Mouse (Mus musculus): ENCODE results near the gene Gdpd5. TPM values are rescaled to one million over a fixed set of nuclear protein-coding genes. Genes with fewer than 3 reads are reported as not detected.

Gene Gdpd5
- polyA plus RNA-seq, 1 experiment, result 18.5 TPM

GRCm38 (mm10) chr7:99467916-99468282, 86.7 kb downstream of the Gdpd5 start:
- H3K27ac ChIP-seq (ENCODE audit: control insufficient read depth, insufficient read depth, low read length), result no peak overlapping the region
- no peaks in the 10 kb centered on the region for H3K36me3 ChIP-seq (ENCODE audit: control insufficient read depth, insufficient read depth, low read length)
- peak overlapping the region; percentile 46 for H3K4me3 ChIP-seq (ENCODE audit: control insufficient read depth, insufficient read depth, low read length)
- peaks cover 24% of the 10 kb centered on the region for H3K4me1 ChIP-seq (replicated peaks; ENCODE audit: control insufficient read depth, insufficient read depth, low read length)
- no peaks in the 10 kb centered on the region for H3K27me3 ChIP-seq (ENCODE audit: control insufficient read depth, insufficient read depth, low read length)
- 3% methylated on average over 11 of the region's 11 CpGs for WGBS
- TF ChIP-seq POLR2A (IDR thresholded peaks at IDR 0.05; ENCODE audit: control insufficient read depth, extremely low read depth, insufficient read depth, low read length, poor library complexity) (no peak), CTCF (IDR thresholded peaks at IDR 0.05; ENCODE audit: borderline replicate concordance, control insufficient read depth, extremely low read depth, insufficient read depth, low read length, poor library complexity) (no peak)
- DNase-seq, result no peak

GRCm38 (mm10) chr7:99468283-99469132, 87.3 kb downstream of the Gdpd5 start:
- no peaks in the 10 kb centered on the region for H3K27me3 ChIP-seq (ENCODE audit: control insufficient read depth, insufficient read depth, low read length)
- DNase-seq, result peak; percentile 80
- no peak overlapping the region for H3K27ac ChIP-seq (ENCODE audit: control insufficient read depth, insufficient read depth, low read length)
- H3K36me3 ChIP-seq (ENCODE audit: control insufficient read depth, insufficient read depth, low read length), result 0 out of 2 replicates have a peak, but pooled peaks cover 2% of the 10 kb centered on the region
- TF ChIP-seq POLR2A (IDR thresholded peaks at IDR 0.05; ENCODE audit: control insufficient read depth, extremely low read depth, insufficient read depth, low read length, poor library complexity), result peak; percentile 63; the same call in 1 of the 2 replicates
- TF ChIP-seq CTCF (IDR thresholded peaks at IDR 0.05; ENCODE audit: borderline replicate concordance, control insufficient read depth, extremely low read depth, insufficient read depth, low read length, poor library complexity), result peak; percentile 92
- WGBS, result 1% methylated on average over 130 of the region's 145 CpGs
- peaks cover 22% of the 10 kb centered on the region for H3K4me1 ChIP-seq (replicated peaks; ENCODE audit: control insufficient read depth, insufficient read depth, low read length)
- H3K4me3 ChIP-seq (ENCODE audit: control insufficient read depth, insufficient read depth, low read length), result peak overlapping the region; percentile 46

GRCm38 (mm10) chr7:99469680-99470405, 88.6 kb downstream of the Gdpd5 start:
- H3K4me1 ChIP-seq (replicated peaks; ENCODE audit: control insufficient read depth, insufficient read depth, low read length), result peaks cover 22% of the 10 kb centered on the region
- 67% methylated on average over 17 of the region's 17 CpGs for WGBS
- no peak for TF ChIP-seq POLR2A (IDR thresholded peaks at IDR 0.05; ENCODE audit: control insufficient read depth, extremely low read depth, insufficient read depth, low read length, poor library complexity)
- no peak for TF ChIP-seq CTCF (IDR thresholded peaks at IDR 0.05; ENCODE audit: borderline replicate concordance, control insufficient read depth, extremely low read depth, insufficient read depth, low read length, poor library complexity)
- DNase-seq, result no peak
- no peak overlapping the region for H3K4me3 ChIP-seq (ENCODE audit: control insufficient read depth, insufficient read depth, low read length)
- H3K27ac ChIP-seq (ENCODE audit: control insufficient read depth, insufficient read depth, low read length), result no peak overlapping the region
- no peaks in the 10 kb centered on the region for H3K27me3 ChIP-seq (ENCODE audit: control insufficient read depth, insufficient read depth, low read length)
- 0 out of 2 replicates have a peak, but pooled peaks cover 3% of the 10 kb centered on the region for H3K36me3 ChIP-seq (ENCODE audit: control insufficient read depth, insufficient read depth, low read length)

- no peaks in the 10 kb centered on the region for H3K27me3 ChIP-seq (ENCODE audit: control insufficient read depth, insufficient read depth, low read length)
- WGBS, result 93% methylated on average over 18 of the region's 18 CpGs
- no peak overlapping the region for H3K4me3 ChIP-seq (ENCODE audit: control insufficient read depth, insufficient read depth, low read length)
- peaks cover 6% of the 10 kb centered on the region; the same call in 1 of the 2 replicates for H3K36me3 ChIP-seq (ENCODE audit: control insufficient read depth, insufficient read depth, low read length)
- H3K27ac ChIP-seq (ENCODE audit: control insufficient read depth, insufficient read depth, low read length), result no peak overlapping the region
- TF ChIP-seq CTCF (IDR thresholded peaks at IDR 0.05; ENCODE audit: borderline replicate concordance, control insufficient read depth, extremely low read depth, insufficient read depth, low read length, poor library complexity) (no peak), POLR2A (IDR thresholded peaks at IDR 0.05; ENCODE audit: control insufficient read depth, extremely low read depth, insufficient read depth, low read length, poor library complexity) (no peak)
- peaks cover 10% of the 10 kb centered on the region for H3K4me1 ChIP-seq (replicated peaks; ENCODE audit: control insufficient read depth, insufficient read depth, low read length)
- DNase-seq, result no peak
These were observed 90.4 kb downstream of the Gdpd5 start for GRCm38 (mm10) chr7:99471578-99471977.

GRCm38 (mm10) chr7:99473638-99474407, 92.6 kb downstream of the Gdpd5 start:
- no peak for TF ChIP-seq CTCF (IDR thresholded peaks at IDR 0.05; ENCODE audit: borderline replicate concordance, control insufficient read depth, extremely low read depth, insufficient read depth, low read length, poor library complexity)
- no peak for TF ChIP-seq POLR2A (IDR thresholded peaks at IDR 0.05; ENCODE audit: control insufficient read depth, extremely low read depth, insufficient read depth, low read length, poor library complexity)

More at GRCm38 (mm10) chr7:99473638-99474407, 92.6 kb downstream of the Gdpd5 start:
- Histone ChIP-seq H3K4me3 (ENCODE audit: control insufficient read depth, insufficient read depth, low read length) (no peak overlapping the region), H3K27me3 (ENCODE audit: control insufficient read depth, insufficient read depth, low read length) (no peaks in the 10 kb centered on the region), H3K27ac (ENCODE audit: control insufficient read depth, insufficient read depth, low read length) (no peak overlapping the region), H3K36me3 (ENCODE audit: control insufficient read depth, insufficient read depth, low read length) (peaks cover 28% of the 10 kb centered on the region), H3K4me1 (replicated peaks; ENCODE audit: control insufficient read depth, insufficient read depth, low read length) (0 out of 2 replicates have a peak, but pooled peaks cover 2% of the 10 kb centered on the region)
- WGBS, result 93% methylated on average over 14 of the region's 14 CpGs
- no peak for DNase-seq
